Mouse (Mus musculus) splenic B cell, adult 2 months (primary cell): Measurements from ENCODE around the gene Olfr1564.
"Not testable (repeated sequence)": the region's sequence is repeated elsewhere in the genome, so short reads cannot be mapped to it uniquely, and the experiment has no call there.

Experiments used
- DNase-seq: peaks from one replicate; pipeline ENCODE4 v3.0.0-alpha.2; 2011; ENCODE audit warnings: low read depth, low spot score
- H3K27me3 ChIP-seq: 2 replicates; pipeline ENCODE4 v1.6.1; 2012; ENCODE audit warnings: mild to moderate bottlenecking, low read length, moderate library complexity, mixed read lengths; ENCODE audit not compliant: control insufficient read depth, poor library complexity, insufficient read depth, severe bottlenecking
- H3K36me3 ChIP-seq: 2 replicates; pipeline ENCODE4 v1.6.1; 2012; ENCODE audit warnings: mild to moderate bottlenecking, low read length, moderate library complexity, mixed read lengths; ENCODE audit not compliant: control insufficient read depth, poor library complexity, insufficient read depth, severe bottlenecking

Gene Olfr1564

DNA sequence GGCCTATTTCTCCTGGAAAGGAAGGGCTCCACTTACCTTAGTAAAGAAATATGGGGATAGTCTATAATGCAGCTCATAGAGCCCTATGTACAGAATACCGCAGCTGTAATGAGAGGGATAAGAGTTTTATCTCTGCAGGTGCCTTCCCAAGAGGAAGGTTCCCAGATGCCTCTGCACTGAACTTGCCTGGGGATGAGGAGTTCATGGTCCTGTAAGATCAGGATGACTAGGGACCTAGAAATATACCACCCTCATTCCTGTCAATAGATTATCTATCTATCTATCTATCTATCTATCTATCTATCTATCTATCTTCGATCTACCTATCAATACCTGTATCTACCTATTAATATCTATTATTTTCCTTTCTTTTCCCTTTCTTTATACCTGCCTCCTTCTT, at the start of gene Olfr1564:
TSS of gene Olfr1564 (minus strand) at position 101 of the 400 bp plus-strand sequence.
- Histone ChIP-seq H3K36me3 (no peaks in the 10 kb centered on the region), H3K27me3 (no peaks in the 10 kb centered on the region; the same call in 1 of the 2 replicates)
- no peak for DNase-seq

DNA sequence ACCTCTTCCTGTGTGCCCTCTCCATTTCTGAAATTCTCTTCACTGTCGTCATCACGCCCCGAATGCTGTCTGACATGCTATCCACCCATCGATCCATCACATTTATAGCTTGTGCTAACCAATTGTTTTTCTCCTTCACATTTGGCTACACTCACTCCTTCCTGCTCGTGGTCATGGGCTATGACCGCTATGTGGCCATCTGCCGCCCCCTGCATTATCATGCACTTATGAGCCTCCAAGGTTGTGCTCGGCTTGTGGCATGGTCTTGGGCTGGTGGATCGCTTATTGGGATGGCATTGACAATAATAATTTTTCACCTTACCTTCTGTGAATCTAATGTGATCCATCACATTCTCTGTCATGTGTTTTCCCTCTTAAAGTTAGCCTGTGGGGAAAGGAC, 47.4 kb upstream of the Olfr1564 start:
- no peak for DNase-seq
- no peaks in the 10 kb centered on the region for H3K27me3 ChIP-seq
- no peaks in the 10 kb centered on the region for H3K36me3 ChIP-seq

DNA sequence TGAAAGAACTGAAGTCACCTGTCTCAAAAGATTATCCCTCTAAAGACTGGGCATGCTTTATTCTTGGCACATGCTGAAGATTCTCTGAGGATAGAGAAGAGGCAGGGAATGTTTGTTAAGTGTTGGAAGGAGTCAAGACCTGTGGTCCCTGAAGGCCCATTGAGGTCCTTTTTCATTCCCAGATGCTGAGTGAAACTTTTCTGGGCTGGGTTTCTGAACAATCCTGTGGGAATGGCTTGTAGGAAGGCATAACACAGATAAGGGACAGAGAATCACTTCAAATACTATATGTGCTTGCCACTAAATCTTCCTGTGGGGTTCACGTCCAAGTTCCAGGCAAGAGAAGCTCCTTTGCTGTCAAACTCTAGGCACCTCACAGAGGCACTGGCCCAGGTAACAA, 42.9 kb upstream of the Olfr1564 start, which contains the start of gene Olfr63:
TSS of gene Olfr63 (plus strand) at position 301 of the 400 bp plus-strand sequence.
- DNase-seq: no peak

DNA sequence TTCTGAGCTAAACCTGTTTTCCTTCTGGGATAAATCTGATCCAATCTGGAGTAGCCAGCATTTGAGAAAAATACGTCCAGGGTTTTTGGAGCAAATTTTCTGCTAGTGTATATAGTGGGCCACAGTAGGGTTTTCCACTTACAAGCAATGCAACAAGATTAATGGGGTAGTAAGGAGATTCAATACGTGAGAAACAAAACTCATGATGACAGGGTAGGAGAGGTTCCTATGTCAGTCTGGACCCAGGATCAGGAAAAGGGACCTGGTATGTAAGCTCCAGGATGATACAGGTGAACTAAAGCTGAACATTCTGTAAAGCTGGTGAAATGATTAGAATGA, 33.8 kb upstream of the Olfr1564 start:
- not testable (repeated sequence) for DNase-seq, H3K27me3 ChIP-seq, H3K36me3 ChIP-seq

More for the DNA sequence above, 42.9 kb upstream of the Olfr1564 start, which contains the start of gene Olfr63:
- Histone ChIP-seq H3K36me3 (no peaks in the 10 kb centered on the region), H3K27me3 (no peaks in the 10 kb centered on the region)

DNA sequence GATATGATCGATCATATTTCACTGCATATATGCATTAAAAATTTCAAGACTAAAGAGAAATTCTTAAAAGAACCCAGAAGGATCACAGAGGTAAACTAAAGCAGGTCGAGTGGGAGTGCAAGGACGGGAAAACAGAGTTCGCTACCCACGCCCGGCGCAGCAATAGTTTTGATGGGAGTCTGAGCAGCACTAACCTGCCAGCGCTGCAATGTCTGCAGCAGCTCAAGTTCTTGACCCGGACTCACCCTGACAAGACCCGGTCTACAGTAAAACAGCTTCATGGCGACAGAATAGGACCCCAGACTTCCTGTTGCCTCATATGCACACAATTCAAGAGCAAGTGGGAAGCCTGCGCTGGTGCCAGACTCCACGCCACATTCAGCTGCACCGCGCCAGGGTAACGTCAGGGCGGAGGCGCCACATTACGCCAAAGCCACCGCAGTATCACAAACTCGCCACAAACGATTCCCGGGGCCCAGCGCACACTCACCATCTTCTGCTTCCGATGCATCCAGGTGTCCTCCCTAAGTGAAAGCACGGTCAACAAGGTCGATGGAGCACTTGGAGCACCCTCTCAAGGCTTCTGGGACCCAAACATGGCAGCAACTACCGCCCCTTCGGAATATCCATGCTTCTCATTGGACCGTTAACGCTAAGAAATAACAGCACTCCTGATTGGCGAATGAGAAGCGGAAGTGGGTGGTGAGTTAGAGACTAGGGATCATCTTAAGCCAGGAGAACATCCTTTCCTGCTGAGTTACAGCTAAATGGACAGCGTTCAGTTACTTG, 33.2 kb upstream of the Olfr1564 start, which contains the start of gene Zfp955a:
TSS of gene Zfp955a (minus strand) at position 616 of the 789 bp plus-strand sequence.
- not testable (repeated sequence) for DNase-seq, H3K27me3 ChIP-seq, H3K36me3 ChIP-seq

DNA sequence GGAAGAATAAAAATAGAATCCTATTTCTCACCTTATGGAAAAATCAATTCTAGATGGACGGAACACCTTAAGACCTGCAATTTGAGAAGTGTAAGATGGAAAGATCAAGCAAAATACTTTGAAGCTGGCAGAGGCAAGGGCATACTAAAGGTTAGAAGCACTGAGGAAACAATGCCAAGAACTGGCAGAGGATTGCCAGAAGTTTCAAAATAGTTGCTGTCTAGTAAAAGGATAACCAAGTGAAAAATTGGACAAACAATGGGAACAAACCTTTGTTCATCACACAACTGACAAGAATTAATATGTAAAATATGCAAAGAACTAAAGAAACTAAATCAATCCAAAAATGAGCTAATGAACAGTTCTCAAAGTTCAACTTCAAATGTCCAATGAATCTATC, 15.2 kb upstream of the Olfr1564 start:
- not testable (repeated sequence) for DNase-seq, H3K27me3 ChIP-seq, H3K36me3 ChIP-seq

DNA sequence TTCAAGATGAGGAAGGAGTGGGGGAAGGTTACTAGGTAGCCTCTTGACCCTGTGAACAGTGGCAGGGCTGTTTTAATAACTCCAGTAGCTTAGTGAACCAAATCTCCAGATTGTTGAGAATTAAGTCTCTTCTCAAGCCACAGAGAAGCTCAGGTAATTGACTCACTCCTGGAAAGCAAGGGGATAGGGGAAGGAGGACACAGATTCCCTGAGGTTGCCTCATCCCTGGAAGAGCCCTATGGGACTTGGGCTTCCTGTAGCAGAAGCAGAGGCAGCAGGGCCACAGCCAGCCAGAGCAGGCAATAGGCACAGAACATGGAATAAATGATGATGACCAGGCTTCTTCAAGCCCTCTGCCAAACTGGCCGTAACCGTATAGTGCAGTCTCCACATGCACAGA, 30.5 kb downstream of the Olfr1564 start, which contains the start of gene Olfr239:
TSS of gene Olfr239 (plus strand) at position 301 of the 400 bp plus-strand sequence.
- not testable (repeated sequence) for DNase-seq, H3K36me3 ChIP-seq, H3K27me3 ChIP-seq

DNA sequence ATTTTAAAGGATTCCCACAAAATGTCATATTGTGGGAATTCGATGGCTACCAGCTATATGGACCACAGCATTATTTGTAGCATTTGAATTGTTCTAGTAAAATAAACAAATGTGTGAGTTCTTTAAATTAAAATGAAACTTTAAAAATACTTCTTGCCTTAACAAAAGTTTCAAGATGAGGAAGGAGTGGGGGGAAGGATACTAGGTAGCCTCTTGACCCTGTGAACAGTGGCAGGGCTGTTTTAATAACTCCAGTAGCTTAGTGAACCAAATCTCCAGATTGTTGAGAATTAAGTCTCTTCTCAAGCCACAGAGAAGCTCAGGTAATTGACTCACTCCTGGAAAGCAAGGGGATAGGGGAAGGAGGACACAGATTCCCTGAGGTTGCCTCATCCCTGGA, 53.3 kb downstream of the Olfr1564 start, which contains the start of gene Olfr55:
TSS of gene Olfr55 (plus strand) at position 301 of the 400 bp plus-strand sequence.
- not testable (repeated sequence) for H3K36me3 ChIP-seq, H3K27me3 ChIP-seq, DNase-seq
